Mouse (Mus musculus): ENCODE measurements around the gene Gpatch4. TPM values are rescaled to one million over a fixed set of nuclear protein-coding genes. Genes with fewer than 3 reads are reported as not detected.

Gpatch4 gene
- polyA plus RNA-seq, 1 experiment = 7.4 TPM

- WGBS = under 1% methylated on average over 39 of the region's 39 CpGs
- TF ChIP-seq POLR2A (IDR thresholded peaks at IDR 0.05; ENCODE audit: low read depth, low read length) = no peak
- no peak for TF ChIP-seq CTCF (conservative IDR thresholded peaks at IDR 0.05; ENCODE audit: insufficient read depth, insufficient read length, low read depth, low read length)
- Histone ChIP-seq H3K27ac (ENCODE audit: insufficient read depth, low read depth, low read length) (no peak within 1 kb of the TSS), H3K27me3 (replicated peaks; ENCODE audit: control insufficient read depth, insufficient read depth, low read length) (peaks cover 4% of the 10 kb centered on the region; the same call in 1 of the 2 replicates), H3K4me3 (ENCODE audit: insufficient read depth, low read depth, low read length) (no peak within 1 kb of the TSS), H3K4me1 (ENCODE audit: control insufficient read depth, insufficient read depth, low read length) (no peaks in the 10 kb centered on the region), H3K36me3 (ENCODE audit: control insufficient read depth, insufficient read depth, low read length) (no peaks in the 10 kb centered on the region)
- DNase-seq = no peak
These were observed 42.7 kb upstream of the Gpatch4 start, which contains the start of gene Bcan for GRCm38 (mm10) chr3:88000181-88000580. Gene Bcan (minus strand): TSS chr3:88000230.

- Histone ChIP-seq H3K36me3 (ENCODE audit: control insufficient read depth, insufficient read depth, low read length) (no peaks in the 10 kb centered on the region), H3K27me3 (replicated peaks; ENCODE audit: control insufficient read depth, insufficient read depth, low read length) (peaks cover 4% of the 10 kb centered on the region; the same call in 1 of the 2 replicates), H3K27ac (ENCODE audit: insufficient read depth, low read depth, low read length) (no peak overlapping the region), H3K4me1 (ENCODE audit: control insufficient read depth, insufficient read depth, low read length) (no peaks in the 10 kb centered on the region), H3K4me3 (ENCODE audit: insufficient read depth, low read depth, low read length) (no peak overlapping the region)
- WGBS = 14% methylated on average over 11 of the region's 11 CpGs
- TF ChIP-seq POLR2A (IDR thresholded peaks at IDR 0.05; ENCODE audit: low read depth, low read length) (no peak), CTCF (conservative IDR thresholded peaks at IDR 0.05; ENCODE audit: insufficient read depth, insufficient read length, low read depth, low read length) (no peak)
- no peak for DNase-seq
These were observed 41.9 kb upstream of the Gpatch4 start for GRCm38 (mm10) chr3:88000816-88001595.

GRCm38 (mm10) chr3:88002291-88002976, 40.5 kb upstream of the Gpatch4 start:
- Histone ChIP-seq H3K4me3 (ENCODE audit: insufficient read depth, low read depth, low read length) (no peak overlapping the region), H3K4me1 (ENCODE audit: control insufficient read depth, insufficient read depth, low read length) (no peaks in the 10 kb centered on the region), H3K27ac (ENCODE audit: insufficient read depth, low read depth, low read length) (no peak overlapping the region), H3K36me3 (ENCODE audit: control insufficient read depth, insufficient read depth, low read length) (no peaks in the 10 kb centered on the region), H3K27me3 (replicated peaks; ENCODE audit: control insufficient read depth, insufficient read depth, low read length) (peaks cover 4% of the 10 kb centered on the region; the same call in 1 of the 2 replicates)
- DNase-seq = peak; percentile 24
- TF ChIP-seq POLR2A (IDR thresholded peaks at IDR 0.05; ENCODE audit: low read depth, low read length) (no peak), CTCF (conservative IDR thresholded peaks at IDR 0.05; ENCODE audit: insufficient read depth, insufficient read length, low read depth, low read length) (no peak)
- 4% methylated on average over 17 of the region's 17 CpGs for WGBS

GRCm38 (mm10) chr3:88005822-88006786, 36.8 kb upstream of the Gpatch4 start:
- Histone ChIP-seq H3K36me3 (ENCODE audit: control insufficient read depth, insufficient read depth, low read length) (no peaks in the 10 kb centered on the region), H3K27ac (ENCODE audit: insufficient read depth, low read depth, low read length) (no peak overlapping the region), H3K4me1 (ENCODE audit: control insufficient read depth, insufficient read depth, low read length) (no peaks in the 10 kb centered on the region), H3K27me3 (replicated peaks; ENCODE audit: control insufficient read depth, insufficient read depth, low read length) (no peaks in the 10 kb centered on the region), H3K4me3 (ENCODE audit: insufficient read depth, low read depth, low read length) (no peak overlapping the region)
- no peak for TF ChIP-seq POLR2A (IDR thresholded peaks at IDR 0.05; ENCODE audit: low read depth, low read length)
- peak; percentile 38 for TF ChIP-seq CTCF (conservative IDR thresholded peaks at IDR 0.05; ENCODE audit: insufficient read depth, insufficient read length, low read depth, low read length)
- 70% methylated on average over 18 of the region's 18 CpGs for WGBS
- no peak for DNase-seq

- no peak for TF ChIP-seq POLR2A (IDR thresholded peaks at IDR 0.05; ENCODE audit: low read depth, low read length)
- TF ChIP-seq CTCF (conservative IDR thresholded peaks at IDR 0.05; ENCODE audit: insufficient read depth, insufficient read length, low read depth, low read length) = peak; percentile 67
- H3K27me3 ChIP-seq (replicated peaks; ENCODE audit: control insufficient read depth, insufficient read depth, low read length) = no peaks in the 10 kb centered on the region
- no peak overlapping the region for H3K4me3 ChIP-seq (ENCODE audit: insufficient read depth, low read depth, low read length)
- H3K36me3 ChIP-seq (ENCODE audit: control insufficient read depth, insufficient read depth, low read length) = no peaks in the 10 kb centered on the region
- H3K27ac ChIP-seq (ENCODE audit: insufficient read depth, low read depth, low read length) = no peak overlapping the region
- WGBS = 9% methylated on average over 6 of the region's 6 CpGs
- peak; percentile 37 for DNase-seq
- no peaks in the 10 kb centered on the region for H3K4me1 ChIP-seq (ENCODE audit: control insufficient read depth, insufficient read depth, low read length)
These were observed 32.2 kb upstream of the Gpatch4 start for GRCm38 (mm10) chr3:88010634-88011265.

All from kidney, adult 2 months (tissue).